Mouse (Mus musculus): ENCODE measurements around the gene 1700017B05Rik. TPM values are rescaled to one million over a fixed set of nuclear protein-coding genes. Genes with fewer than 3 reads are reported as not detected.

Gene 1700017B05Rik
- polyA plus RNA-seq, 1 experiment from 2014 or later = 13.1 TPM

- no peak overlapping the region for H3K27ac ChIP-seq
- no peak for ATAC-seq (replicated peaks; ENCODE audit: low FRiP score, low read depth)
Measured at GRCm38 (mm10) chr9:57244106-57244685, 18.2 kb downstream of the 1700017B05Rik start.

GRCm38 (mm10) chr9:57242916-57243315 lies 19.5 kb downstream of the 1700017B05Rik start:
- H3K27me3 ChIP-seq (ENCODE audit: insufficient read depth, low read length) = no peaks in the 10 kb centered on the region
- DNase-seq (ENCODE audit: low spot score) (no peak), ATAC-seq (replicated peaks; ENCODE audit: low FRiP score, low read depth) (no peak)
- H3K36me3 ChIP-seq (ENCODE audit: insufficient read depth, low read length) = no peaks in the 10 kb centered on the region
- no peaks in the 10 kb centered on the region for H3K9me3 ChIP-seq (replicated peaks; ENCODE audit: low read length)
- no peak overlapping the region for H3K27ac ChIP-seq
- 0 out of 2 replicates have a peak, but pooled peaks cover 4% of the 10 kb centered on the region for H3K4me1 ChIP-seq (replicated peaks; ENCODE audit: insufficient read depth, low read length)
- no peak for TF ChIP-seq CTCF (IDR thresholded peaks at IDR 0.05; ENCODE audit: low read depth)
- WGBS = 37% methylated on average over 5 of the region's 5 CpGs
- no peak overlapping the region for H3K9ac ChIP-seq (ENCODE audit: low read depth, low read length)
- no peak overlapping the region for H3K4me3 ChIP-seq (replicated peaks; ENCODE audit: low read depth, low read length)
- no peak overlapping the region for H3K4me2 ChIP-seq (ENCODE audit: low read length)

More at GRCm38 (mm10) chr9:57244106-57244685, 18.2 kb downstream of the 1700017B05Rik start:
- peak; percentile 47 for DNase-seq (ENCODE audit: low spot score)
- Histone ChIP-seq H3K27me3 (ENCODE audit: insufficient read depth, low read length) (no peaks in the 10 kb centered on the region), H3K36me3 (ENCODE audit: insufficient read depth, low read length) (no peaks in the 10 kb centered on the region), H3K4me2 (ENCODE audit: low read length) (no peak overlapping the region), H3K4me1 (replicated peaks; ENCODE audit: insufficient read depth, low read length) (0 out of 2 replicates have a peak, but pooled peaks cover 4% of the 10 kb centered on the region), H3K9me3 (replicated peaks; ENCODE audit: low read length) (no peaks in the 10 kb centered on the region), H3K4me3 (replicated peaks; ENCODE audit: low read depth, low read length) (no peak overlapping the region), H3K9ac (ENCODE audit: low read depth, low read length) (no peak overlapping the region)
- WGBS = 32% methylated on average over 7 of the region's 7 CpGs
- no peak for TF ChIP-seq CTCF (IDR thresholded peaks at IDR 0.05; ENCODE audit: low read depth)

- no peak for ATAC-seq (replicated peaks; ENCODE audit: low FRiP score, low read depth)
Measured at GRCm38 (mm10) chr9:57241111-57241510, 21.3 kb downstream of the 1700017B05Rik start.

GRCm38 (mm10) chr9:57238220-57238619 lies 24.2 kb downstream of the 1700017B05Rik start:
- Histone ChIP-seq H3K27ac (no peak overlapping the region), H3K4me2 (ENCODE audit: low read length) (no peak overlapping the region), H3K9me3 (replicated peaks; ENCODE audit: low read length) (no peaks in the 10 kb centered on the region), H3K4me3 (replicated peaks; ENCODE audit: low read depth, low read length) (no peak overlapping the region), H3K9ac (ENCODE audit: low read depth, low read length) (no peak overlapping the region), H3K36me3 (ENCODE audit: insufficient read depth, low read length) (no peaks in the 10 kb centered on the region), H3K4me1 (replicated peaks; ENCODE audit: insufficient read depth, low read length) (no peaks in the 10 kb centered on the region), H3K27me3 (ENCODE audit: insufficient read depth, low read length) (no peaks in the 10 kb centered on the region)
- 94% methylated on average over 2 of the region's 2 CpGs for WGBS
- ATAC-seq (replicated peaks; ENCODE audit: low FRiP score, low read depth) = no peak
- TF ChIP-seq CTCF (IDR thresholded peaks at IDR 0.05; ENCODE audit: low read depth) = no peak
- DNase-seq (ENCODE audit: low spot score) = no peak

More at GRCm38 (mm10) chr9:57241111-57241510, 21.3 kb downstream of the 1700017B05Rik start:
- no peaks in the 10 kb centered on the region for H3K9me3 ChIP-seq (replicated peaks; ENCODE audit: low read length)
- H3K4me2 ChIP-seq (ENCODE audit: low read length) = no peak overlapping the region
- no peak for DNase-seq (ENCODE audit: low spot score)
- no peak overlapping the region for H3K4me3 ChIP-seq (replicated peaks; ENCODE audit: low read depth, low read length)
- no peak overlapping the region for H3K27ac ChIP-seq
- H3K9ac ChIP-seq (ENCODE audit: low read depth, low read length) = no peak overlapping the region
- no peak for TF ChIP-seq CTCF (IDR thresholded peaks at IDR 0.05; ENCODE audit: low read depth)
- H3K27me3 ChIP-seq (ENCODE audit: insufficient read depth, low read length) = no peaks in the 10 kb centered on the region
- H3K36me3 ChIP-seq (ENCODE audit: insufficient read depth, low read length) = no peaks in the 10 kb centered on the region
- no peaks in the 10 kb centered on the region for H3K4me1 ChIP-seq (replicated peaks; ENCODE audit: insufficient read depth, low read length)
- WGBS = 81% methylated on average over 5 of the region's 5 CpGs

GRCm38 (mm10) chr9:57237705-57238104 lies 24.7 kb downstream of the 1700017B05Rik start:
- H3K27me3 ChIP-seq (ENCODE audit: insufficient read depth, low read length) = no peaks in the 10 kb centered on the region
- ATAC-seq (replicated peaks; ENCODE audit: low FRiP score, low read depth) = no peak
- H3K27ac ChIP-seq = no peak overlapping the region

GRCm38 (mm10) chr9:57236256-57236655 lies 26.2 kb downstream of the 1700017B05Rik start, which contains the start of gene Trcg1:
TSS of gene Trcg1 (plus strand) at chr9:57236556.
- H3K4me1 ChIP-seq (replicated peaks; ENCODE audit: insufficient read depth, low read length) = no peaks in the 10 kb centered on the region
- no peak for TF ChIP-seq CTCF (IDR thresholded peaks at IDR 0.05; ENCODE audit: low read depth)
- DNase-seq (ENCODE audit: low spot score) = no peak
- no peaks in the 10 kb centered on the region for H3K36me3 ChIP-seq (ENCODE audit: insufficient read depth, low read length)
- no peak for ATAC-seq (replicated peaks; ENCODE audit: low FRiP score, low read depth)
- H3K9me3 ChIP-seq (replicated peaks; ENCODE audit: low read length) = no peaks in the 10 kb centered on the region
- 88% methylated on average over 2 of the region's 2 CpGs for WGBS
- H3K27ac ChIP-seq = no peak within 1 kb of the TSS
- no peak within 1 kb of the TSS for H3K9ac ChIP-seq (ENCODE audit: low read depth, low read length)
- H3K4me3 ChIP-seq (replicated peaks; ENCODE audit: low read depth, low read length) = no peak within 1 kb of the TSS
- H3K27me3 ChIP-seq (ENCODE audit: insufficient read depth, low read length) = no peaks in the 10 kb centered on the region
- no peak within 1 kb of the TSS for H3K4me2 ChIP-seq (ENCODE audit: low read length)

More at GRCm38 (mm10) chr9:57237705-57238104, 24.7 kb downstream of the 1700017B05Rik start:
- Histone ChIP-seq H3K4me3 (replicated peaks; ENCODE audit: low read depth, low read length) (no peak overlapping the region), H3K9me3 (replicated peaks; ENCODE audit: low read length) (no peaks in the 10 kb centered on the region), H3K4me2 (ENCODE audit: low read length) (no peak overlapping the region), H3K4me1 (replicated peaks; ENCODE audit: insufficient read depth, low read length) (no peaks in the 10 kb centered on the region), H3K36me3 (ENCODE audit: insufficient read depth, low read length) (no peaks in the 10 kb centered on the region), H3K9ac (ENCODE audit: low read depth, low read length) (no peak overlapping the region)
- 81% methylated on average over 5 of the region's 5 CpGs for WGBS
- no peak for DNase-seq (ENCODE audit: low spot score)
- no peak for TF ChIP-seq CTCF (IDR thresholded peaks at IDR 0.05; ENCODE audit: low read depth)

All from kidney, postnatal 0 days (tissue).